Mouse (Mus musculus) stomach, embryonic 14.5 days (tissue): ENCODE measurements around the gene Lyplal1. TPM values are rescaled to one million over a fixed set of nuclear protein-coding genes. Genes with fewer than 3 reads are reported as not detected.

Experiments used
- ATAC-seq: fragments of 200-750 bp; cut with Nextera tagmentation; 2 replicates; pipeline ENCODE4 v1.8.0; 2017; ENCODE audit warnings: low read depth, moderate TSS enrichment; ENCODE audit not compliant: insufficient number of reproducible peaks, insufficient read depth, low FRiP score
- H3K27ac ChIP-seq: fragments of 300-500 bp; sonication (generic); 2 replicates; pipeline ENCODE4 v1.5.1; 2014; ENCODE audit warnings: mild to moderate bottlenecking, low read length, moderate library complexity, mixed read lengths
- H3K27me3 ChIP-seq: fragments of 300-500 bp; sonication (generic); 2 replicates; pipeline ENCODE4 v1.6.1; 2014; ENCODE audit warnings: low read length, control low read depth, mixed read lengths; ENCODE audit not compliant: control insufficient read depth, insufficient read depth
- H3K36me3 ChIP-seq: fragments of 300-500 bp; sonication (generic); 2 replicates; pipeline ENCODE4 v1.6.1; 2014; ENCODE audit warnings: mild to moderate bottlenecking, control low read depth, low read length, moderate library complexity, mixed read lengths; ENCODE audit not compliant: control insufficient read depth, insufficient read depth
- H3K4me1 ChIP-seq: fragments of 300-500 bp; sonication (generic); 2 replicates; pipeline ENCODE4 v1.6.1; 2014; ENCODE audit warnings: low read length, control low read depth, mixed read lengths; ENCODE audit not compliant: control insufficient read depth, insufficient read depth
- H3K4me2 ChIP-seq: fragments of 300-500 bp; sonication (generic); replicated peaks from 2 replicates; pipeline ENCODE4 v1.6.1; 2014; ENCODE audit warnings: low read depth, low read length, control low read depth
- H3K4me3 ChIP-seq: fragments of 300-500 bp; sonication (generic); 2 replicates; pipeline ENCODE4 v1.5.1; 2014; ENCODE audit warnings: low read depth, low read length, control low read depth
- H3K9ac ChIP-seq: fragments of 300-500 bp; sonication (generic); replicated peaks from 2 replicates; pipeline ENCODE4 v1.6.1; 2014; ENCODE audit warnings: low read depth, mild to moderate bottlenecking, control low read depth, low read length, moderate library complexity, mixed read lengths
- H3K9me3 ChIP-seq: fragments of 300-500 bp; sonication (generic); 2 replicates; pipeline ENCODE4 v1.6.1; 2016; ENCODE audit warnings: low read depth, low read length, control low read depth; ENCODE audit not compliant: control insufficient read depth
- WGBS: fragments of 180-500 bp; shearing (Covaris S2); extraction: QIAGEN DNeasy Blood & Tissue Kit; methylation state at CpG from one replicate; pipeline ENCODE4 v1.1.7; 2014; 5-methylcytosine and 5-hydroxymethylcytosine counted together
- polyA plus RNA-seq: library from polyadenylated mRNA; unstranded; fragments of >200 nt; fragmentation: Nextera tagmentation; extraction: Ambion mirVana; gene quantifications from 2 replicates; pipeline ENCODE4 v1.2.1, GENCODE M21; 2014

Lyplal1 gene
- polyA plus RNA-seq, 1 experiment from 2014 or later: 20.4 TPM

- Histone ChIP-seq H3K36me3 (no peaks in the 10 kb centered on the region), H3K27ac (no peak overlapping the region), H3K9ac (no peak overlapping the region), H3K9me3 (no peaks in the 10 kb centered on the region), H3K27me3 (no peaks in the 10 kb centered on the region), H3K4me2 (no peak overlapping the region), H3K4me1 (no peaks in the 10 kb centered on the region; the same call in 1 of the 2 replicates), H3K4me3 (no peak overlapping the region)
- WGBS: 32% methylated on average over 7 of the region's 7 CpGs
- no peak for ATAC-seq
These were observed 62.9 kb downstream of the Lyplal1 start for GRCm38 (mm10) chr1:186054227-186054626.

- Histone ChIP-seq H3K4me3 (no peak overlapping the region), H3K4me1 (no peaks in the 10 kb centered on the region; the same call in 1 of the 2 replicates), H3K9ac (no peak overlapping the region), H3K27me3 (no peaks in the 10 kb centered on the region), H3K36me3 (no peaks in the 10 kb centered on the region), H3K9me3 (no peaks in the 10 kb centered on the region), H3K27ac (no peak overlapping the region), H3K4me2 (no peak overlapping the region)
- WGBS: 56% methylated on average over 12 of the region's 12 CpGs
- ATAC-seq: no peak
These were observed 63.6 kb downstream of the Lyplal1 start for GRCm38 (mm10) chr1:186053280-186054043.

- no peak overlapping the region for H3K4me2 ChIP-seq
- no peak overlapping the region for H3K4me3 ChIP-seq
- no peak for ATAC-seq
- no peaks in the 10 kb centered on the region for H3K36me3 ChIP-seq
- H3K4me1 ChIP-seq: no peaks in the 10 kb centered on the region
- H3K27me3 ChIP-seq: no peaks in the 10 kb centered on the region
- WGBS: 85% methylated on average over 11 of the region's 11 CpGs
- H3K27ac ChIP-seq: no peak overlapping the region
- no peak overlapping the region for H3K9ac ChIP-seq
- no peaks in the 10 kb centered on the region for H3K9me3 ChIP-seq
These were observed 73.2 kb downstream of the Lyplal1 start for GRCm38 (mm10) chr1:186043709-186044452.

- Histone ChIP-seq H3K4me2 (no peak overlapping the region), H3K27me3 (no peaks in the 10 kb centered on the region), H3K4me1 (no peaks in the 10 kb centered on the region), H3K9ac (no peak overlapping the region), H3K4me3 (no peak overlapping the region), H3K27ac (no peak overlapping the region), H3K9me3 (no peaks in the 10 kb centered on the region), H3K36me3 (no peaks in the 10 kb centered on the region)
- WGBS: 63% methylated on average over 1 of the region's 1 CpGs
- no peak for ATAC-seq
These were observed 75.3 kb downstream of the Lyplal1 start for GRCm38 (mm10) chr1:186041841-186042240.
